Mouse (Mus musculus) lung, postnatal 0 days (tissue): ENCODE measurements around the gene Gng4.

Source experiments
- CTCF ChIP-seq: IDR thresholded peaks from 2 replicates; pipeline ENCODE4 v1.5.1; 2016; ENCODE audit warnings: antibody characterized with exemption, mild to moderate bottlenecking
- EP300 ChIP-seq: IDR thresholded peaks from 2 replicates; pipeline ENCODE4 v1.6.1; 2016; ENCODE audit warnings: antibody characterized with exemption, mild to moderate bottlenecking, control low read depth

DNA sequence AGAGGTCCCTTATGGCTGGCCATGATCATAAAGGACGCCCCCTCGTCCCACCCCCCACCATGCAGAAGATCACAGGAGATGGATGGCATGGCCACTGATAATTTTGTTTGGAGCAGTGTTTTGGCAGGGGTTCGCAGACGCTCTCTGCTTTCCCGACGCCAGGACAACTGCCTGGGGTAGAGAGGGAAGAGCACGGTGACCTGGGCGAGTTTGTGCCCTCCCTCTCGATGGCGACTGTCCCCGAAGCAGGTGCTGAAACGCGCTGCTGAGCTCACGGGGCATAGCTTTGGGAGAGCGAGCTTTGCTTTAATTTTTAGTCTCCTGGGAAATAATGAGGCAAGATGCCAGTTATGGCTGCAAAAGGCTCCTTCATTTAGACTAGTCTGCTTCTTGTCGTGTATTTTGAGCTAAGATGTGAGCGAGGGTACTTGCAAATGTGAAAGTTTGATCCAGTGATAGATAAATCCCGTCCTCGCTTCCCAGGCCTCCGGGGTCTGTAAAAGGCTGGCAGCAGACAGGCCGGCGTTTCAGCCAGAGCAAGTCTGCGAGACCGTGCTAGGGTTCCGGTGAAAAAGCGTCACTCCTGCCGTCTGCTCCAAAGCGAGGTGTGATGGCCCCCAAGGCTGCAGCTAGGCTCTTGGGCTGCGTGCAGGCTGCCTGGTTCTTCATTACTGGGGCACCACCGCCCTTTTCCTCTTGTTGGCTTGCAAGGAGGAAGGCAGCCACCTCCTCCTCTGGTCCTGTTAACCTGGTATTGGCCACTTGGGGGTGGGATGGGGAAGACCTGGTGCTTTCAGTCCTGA lies 1.3 kb downstream of the Gng4 start:
- no peak for TF ChIP-seq CTCF
- no peak for TF ChIP-seq EP300
